Mouse (Mus musculus): ENCODE measurements around the gene Kctd20. TPM values are rescaled to one million over a fixed set of nuclear protein-coding genes. Genes with fewer than 3 reads are reported as not detected.
A peak's percentile ranks its signal among the peaks of the same experiment; 100 is the strongest.

Gene Kctd20
- total RNA-seq, 2 experiments from 2014 or later, result 59.5 to 62.6 TPM

DNA sequence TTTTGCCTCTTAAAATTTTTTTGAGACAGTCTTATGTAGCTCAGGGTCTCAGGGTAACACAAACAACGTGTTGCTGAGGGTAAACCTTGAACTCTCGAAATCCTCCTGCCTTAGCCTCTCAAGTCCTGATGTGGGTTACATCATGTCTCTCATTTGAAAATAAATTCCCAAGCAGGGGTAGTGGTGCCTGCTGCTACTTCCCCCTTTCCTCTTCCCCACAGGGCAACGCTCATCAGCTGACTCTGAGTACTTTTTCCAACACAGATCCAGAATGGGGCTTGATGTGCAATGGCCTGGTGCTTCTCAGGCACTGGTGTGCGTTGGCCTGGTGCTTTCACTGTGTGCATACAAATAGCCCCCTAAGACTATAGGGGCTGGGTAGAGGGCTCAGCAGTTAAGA lies 57.4 kb downstream of the Kctd20 start:
- DNase-seq, result no peak
- intact Hi-C loops (cut with DNase I), result loop anchor here (5.0 kb wide), 1 partner anchor 57 kb away; the partner anchor contains the start of gene Kctd20

DNA sequence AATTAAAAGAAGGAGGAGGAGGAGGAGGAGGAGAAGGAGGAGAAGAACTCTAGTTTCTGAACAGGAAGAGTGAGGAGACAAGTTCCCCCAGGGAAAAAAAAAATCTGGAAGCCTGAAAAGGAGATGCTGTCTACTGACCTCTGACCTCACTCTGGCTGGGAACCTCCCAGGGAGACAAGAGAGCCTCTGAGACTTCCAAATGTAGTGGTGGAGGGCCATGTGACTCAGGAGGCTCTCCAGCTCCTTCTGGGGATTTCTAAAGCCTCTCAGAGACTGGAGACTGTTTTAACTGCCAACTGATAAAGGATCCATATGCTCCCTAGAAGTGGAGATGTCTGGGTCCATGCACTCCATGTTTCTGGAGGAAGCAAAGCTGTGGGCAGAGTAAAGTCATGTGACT lies 62.5 kb downstream of the Kctd20 start:
- DNase-seq, result no peak

DNA sequence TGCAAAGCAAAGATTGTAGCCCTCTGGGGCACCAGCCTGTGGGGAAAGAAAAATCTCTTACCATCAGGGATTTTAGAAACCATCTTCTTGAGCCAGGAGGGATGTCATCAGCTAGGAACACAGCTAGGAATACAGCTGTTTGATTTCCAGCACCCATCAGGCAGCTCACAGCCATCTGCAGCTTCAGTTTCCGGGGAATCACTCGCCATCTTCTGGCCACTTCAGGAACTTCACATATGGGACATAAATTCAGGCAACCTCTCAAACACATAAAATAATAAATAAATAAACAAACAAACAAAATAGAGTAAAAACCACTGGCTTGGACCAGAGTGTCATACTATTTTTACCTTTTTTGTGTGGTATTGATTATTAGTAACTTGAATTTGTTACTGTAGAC lies 63.9 kb downstream of the Kctd20 start:
- DNase-seq, result peak; percentile 33 to 62
- intact Hi-C loops (cut with DNase I), result loop anchor here (2.0 kb wide), 1 partner anchor 29 kb away; no protein-coding TSS in a partner anchor

More for the DNA sequence above, 62.5 kb downstream of the Kctd20 start:
- intact Hi-C loops (cut with DNase I), result loop anchor here (2.0 kb wide), 1 partner anchor 27 kb away; no protein-coding TSS in a partner anchor

DNA sequence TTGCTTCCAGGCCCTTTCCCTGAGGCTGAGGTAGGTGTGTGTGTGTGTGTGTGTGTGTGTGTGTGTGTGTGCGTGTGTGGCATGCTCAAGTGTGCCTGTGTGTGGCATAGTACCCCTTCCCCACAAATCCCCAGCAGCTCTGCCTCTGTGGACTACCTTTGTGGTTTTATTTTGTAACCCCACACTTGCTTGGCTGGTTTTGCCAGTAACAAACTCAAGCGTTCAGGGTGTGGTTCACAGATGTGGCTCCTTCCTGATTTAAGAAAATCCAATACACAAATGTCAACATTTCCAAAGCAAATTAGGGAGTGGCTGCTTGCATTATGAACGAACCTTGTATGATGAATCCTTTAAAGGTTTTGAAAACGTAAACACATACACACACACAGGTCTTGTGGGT lies 65.0 kb downstream of the Kctd20 start:
- intact Hi-C loops (cut with DNase I), result no loop called here
- DNase-seq, result no peak

GRCm38 (mm10) chr17:29018292-29018984 lies 66.7 kb downstream of the Kctd20 start:
- intact Hi-C loops (cut with DNase I), result no loop called here
- peak; percentile 51 to 54 for DNase-seq

Other genes with a start within 250 kb of the Kctd20 start
- gene AC170998.1, start 225.9 kb upstream of the Kctd20 start, total RNA-seq (2021), result 1 to 10 TPM in 1 of 2 experiments, under 1 TPM in 1; 0.98 to 1.4 TPM
- gene Mapk13, start 182.7 kb upstream of the Kctd20 start, total RNA-seq (2021), result under 1 TPM; 0.17 to 0.33 TPM
- 10 to 100 TPM; 17.2 to 18.5 TPM for gene Brpf3, start 150.9 kb upstream of the Kctd20 start, total RNA-seq (2021)
- not detected for gene Pnpla1, start 93.5 kb upstream of the Kctd20 start, total RNA-seq (2021)
- under 1 TPM; 0.07 TPM for gene 4930539E08Rik, start 36.6 kb upstream of the Kctd20 start, total RNA-seq (2021)
- under 1 TPM; 0.36 to 0.44 TPM for gene Pxt1, start 8.1 kb upstream of the Kctd20 start, total RNA-seq (2021)
- gene Stk38, start 56.0 kb downstream of the Kctd20 start, total RNA-seq (2021), result 10 to 100 TPM; 47.6 to 48.8 TPM
- 100 to 1,000 TPM in 1 of 2 experiments, 10 to 100 TPM in 1; 99.7 to 120 TPM for gene Srsf3, start 80.7 kb downstream of the Kctd20 start, total RNA-seq (2021)
- gene Cdkn1a, start 139.0 kb downstream of the Kctd20 start, total RNA-seq (2021), result 100 to 1,000 TPM; 105 to 121 TPM
- gene Rab44, start 162.2 kb downstream of the Kctd20 start, total RNA-seq (2021), result under 1 TPM; 0.73 to 0.76 TPM

All from heart, postnatal 14 days (tissue).